Mouse (Mus musculus) embryonic facial prominence, embryonic 14.5 days (tissue): ENCODE data around the gene Lcp1. TPM values are rescaled to one million over a fixed set of nuclear protein-coding genes. Genes with fewer than 3 reads are reported as not detected.

Experiments used
- ATAC-seq: fragments of 200-750 bp; cut with Nextera tagmentation; 2 replicates; pipeline ENCODE4 v1.8.0; 2017; ENCODE audit warnings: low read depth, moderate number of reproducible peaks, moderate TSS enrichment
- DNase-seq: peaks from one replicate; pipeline ENCODE4 v3.0.0-alpha.2; 2015; ENCODE audit warnings: low spot score
- H3K27ac ChIP-seq: fragments of 300-500 bp; sonication (generic); replicated peaks from 2 replicates; pipeline ENCODE4 v1.5.1; 2014; ENCODE audit warnings: low read depth, mild to moderate bottlenecking, low read length, moderate library complexity
- H3K27me3 ChIP-seq: fragments of 300-500 bp; sonication (generic); replicated peaks from 2 replicates; pipeline ENCODE4 v1.6.1; 2014; ENCODE audit warnings: low read length; ENCODE audit not compliant: control insufficient read depth, insufficient read depth
- H3K36me3 ChIP-seq: fragments of 300-500 bp; sonication (generic); 2 replicates; pipeline ENCODE4 v1.6.1; 2014; ENCODE audit warnings: low read length, mixed read lengths; ENCODE audit not compliant: control insufficient read depth, insufficient read depth
- H3K4me1 ChIP-seq: fragments of 300-500 bp; sonication (generic); 2 replicates; pipeline ENCODE4 v1.6.1; 2014; ENCODE audit warnings: antibody characterized with exemption, low read length; ENCODE audit not compliant: control insufficient read depth, insufficient read depth
- H3K4me2 ChIP-seq: fragments of 300-500 bp; sonication (generic); 2 replicates; pipeline ENCODE4 v1.6.1; 2014; ENCODE audit warnings: low read depth, mild to moderate bottlenecking, low read length, moderate library complexity, mixed read lengths
- H3K4me3 ChIP-seq: fragments of 300-500 bp; sonication (generic); 2 replicates; pipeline ENCODE4 v1.5.1; 2014; ENCODE audit warnings: low read depth, mild to moderate bottlenecking, low read length
- H3K9ac ChIP-seq: fragments of 300-500 bp; sonication (generic); 2 replicates; pipeline ENCODE4 v1.6.1; 2014; ENCODE audit warnings: low read depth, mild to moderate bottlenecking, low read length, moderate library complexity, mixed read lengths
- H3K9me3 ChIP-seq: fragments of 300-500 bp; sonication (generic); 2 replicates; pipeline ENCODE4 v1.6.1; 2016; ENCODE audit warnings: low read length; ENCODE audit not compliant: control insufficient read depth
- WGBS: fragments of 180-500 bp; shearing (Covaris S2); extraction: QIAGEN DNeasy Blood & Tissue Kit; methylation state at CpG from one replicate; pipeline ENCODE4 v1.1.7; 2014; 5-methylcytosine and 5-hydroxymethylcytosine counted together
- polyA plus RNA-seq: library from polyadenylated mRNA; unstranded; fragments of >200 nt; fragmentation: Nextera tagmentation; extraction: Ambion mirVana; gene quantifications from 2 replicates; pipeline ENCODE4 v1.2.1, GENCODE M21; 2014

Lcp1 gene
- polyA plus RNA-seq, 1 experiment from 2014 or later, result 44.3 TPM

DNA sequence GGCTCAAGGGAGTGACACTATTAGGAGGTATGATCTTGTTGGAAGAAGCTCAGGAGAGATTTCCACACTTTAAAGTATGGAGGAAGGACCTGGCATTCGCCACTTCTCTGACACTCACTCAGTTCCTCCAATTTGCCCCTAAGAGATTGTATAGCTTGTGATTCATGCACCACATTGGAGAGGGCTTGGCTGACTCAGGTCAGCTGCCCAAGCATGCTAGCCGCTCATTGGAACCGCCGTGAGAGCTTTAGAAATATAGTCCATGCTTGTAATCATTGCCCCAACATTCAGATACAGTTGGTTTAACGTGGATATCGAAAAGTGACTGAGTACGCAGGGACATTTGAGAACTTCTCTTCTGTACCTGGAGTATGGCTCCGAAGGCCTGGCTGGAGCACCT is 104.7 kb downstream of the Lcp1 start:
- ATAC-seq (no peak), DNase-seq (no peak)
- no peaks in the 10 kb centered on the region for H3K9me3 ChIP-seq
- no peak overlapping the region for H3K27ac ChIP-seq
- H3K9ac ChIP-seq, result no peak overlapping the region
- H3K4me1 ChIP-seq, result no peaks in the 10 kb centered on the region
- H3K27me3 ChIP-seq, result no peaks in the 10 kb centered on the region
- WGBS, result 87% methylated on average over 8 of the region's 8 CpGs
- H3K4me3 ChIP-seq, result no peak overlapping the region
- H3K36me3 ChIP-seq, result no peaks in the 10 kb centered on the region
- no peak overlapping the region for H3K4me2 ChIP-seq

DNA sequence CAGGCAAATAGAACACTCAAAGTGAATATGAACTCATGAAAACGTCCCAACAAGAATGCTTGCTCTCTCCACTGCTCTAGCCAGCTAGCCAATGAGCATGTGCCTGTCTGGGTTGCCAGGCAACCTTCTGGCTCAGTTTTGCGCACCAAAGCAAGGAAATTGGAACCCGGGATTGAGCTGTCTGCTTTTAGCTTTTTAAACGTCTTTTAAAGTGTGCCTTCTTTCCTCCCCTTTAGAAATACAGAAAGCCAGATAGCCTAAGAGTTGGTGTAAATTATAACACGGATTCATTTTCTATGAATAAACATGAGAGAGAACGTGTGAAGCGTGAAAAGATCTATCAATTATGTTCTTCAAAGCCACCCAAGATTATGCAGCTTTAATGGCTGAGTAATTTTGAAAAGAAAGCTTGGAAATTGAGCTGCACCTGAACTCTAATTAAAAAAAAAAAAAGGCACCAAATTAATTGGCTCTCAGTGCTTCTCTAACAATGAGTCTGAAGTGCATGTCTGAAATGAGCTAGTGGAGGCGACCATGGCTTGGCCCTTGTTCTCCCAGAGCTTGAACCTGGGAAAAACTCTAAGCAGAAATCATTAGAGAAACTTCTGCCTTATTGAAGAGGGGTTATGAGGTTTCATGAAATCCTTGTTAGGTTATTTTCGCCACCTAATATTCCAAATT is 105.2 kb downstream of the Lcp1 start:
- Histone ChIP-seq H3K27ac (no peak overlapping the region), H3K36me3 (no peaks in the 10 kb centered on the region), H3K4me2 (no peak overlapping the region), H3K4me3 (no peak overlapping the region), H3K9me3 (no peaks in the 10 kb centered on the region), H3K27me3 (no peaks in the 10 kb centered on the region), H3K9ac (no peak overlapping the region), H3K4me1 (no peaks in the 10 kb centered on the region)
- WGBS, result 52% methylated on average over 9 of the region's 9 CpGs
- DNase-seq (peak; percentile 61), ATAC-seq (peak; percentile 72; the same call in 1 of the 2 replicates)

GRCm38 (mm10) chr14:75236636-75237003 is 105.7 kb downstream of the Lcp1 start:
- H3K4me1 ChIP-seq, result no peaks in the 10 kb centered on the region
- H3K27me3 ChIP-seq, result no peaks in the 10 kb centered on the region
- ATAC-seq, result no peak
- 76% methylated on average over 4 of the region's 4 CpGs for WGBS
- DNase-seq, result no peak
- H3K27ac ChIP-seq, result no peak overlapping the region
- H3K9me3 ChIP-seq, result no peaks in the 10 kb centered on the region
- H3K4me2 ChIP-seq, result no peak overlapping the region
- no peak overlapping the region for H3K4me3 ChIP-seq
- H3K36me3 ChIP-seq, result no peaks in the 10 kb centered on the region
- no peak overlapping the region for H3K9ac ChIP-seq

DNA sequence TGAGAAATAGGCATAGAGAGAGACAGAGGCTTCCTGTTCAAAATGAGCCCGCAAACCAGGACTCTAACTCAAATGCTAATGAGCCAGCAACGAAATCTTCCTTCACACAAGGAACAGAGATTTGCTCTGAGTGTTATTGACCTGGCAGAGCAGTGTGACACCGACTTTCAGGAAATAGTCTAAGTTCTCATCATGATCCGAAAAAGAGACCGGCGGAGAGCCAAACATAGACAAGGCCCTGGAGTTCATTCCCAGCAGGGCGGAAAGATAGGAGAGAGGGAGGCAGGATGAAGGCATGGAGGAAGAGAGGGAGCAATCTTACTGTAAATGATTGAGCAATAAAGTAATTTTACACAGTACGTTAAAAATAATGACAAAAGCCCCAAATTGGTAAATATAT is 106.2 kb downstream of the Lcp1 start:
- no peak overlapping the region for H3K4me3 ChIP-seq
- H3K9ac ChIP-seq, result no peak overlapping the region
- H3K4me1 ChIP-seq, result no peaks in the 10 kb centered on the region
- ATAC-seq (no peak), DNase-seq (no peak)
- no peaks in the 10 kb centered on the region for H3K27me3 ChIP-seq
- H3K27ac ChIP-seq, result no peak overlapping the region
- H3K4me2 ChIP-seq, result no peak overlapping the region
- WGBS, result 89% methylated on average over 8 of the region's 8 CpGs
- H3K9me3 ChIP-seq, result no peaks in the 10 kb centered on the region
- no peaks in the 10 kb centered on the region for H3K36me3 ChIP-seq

DNA sequence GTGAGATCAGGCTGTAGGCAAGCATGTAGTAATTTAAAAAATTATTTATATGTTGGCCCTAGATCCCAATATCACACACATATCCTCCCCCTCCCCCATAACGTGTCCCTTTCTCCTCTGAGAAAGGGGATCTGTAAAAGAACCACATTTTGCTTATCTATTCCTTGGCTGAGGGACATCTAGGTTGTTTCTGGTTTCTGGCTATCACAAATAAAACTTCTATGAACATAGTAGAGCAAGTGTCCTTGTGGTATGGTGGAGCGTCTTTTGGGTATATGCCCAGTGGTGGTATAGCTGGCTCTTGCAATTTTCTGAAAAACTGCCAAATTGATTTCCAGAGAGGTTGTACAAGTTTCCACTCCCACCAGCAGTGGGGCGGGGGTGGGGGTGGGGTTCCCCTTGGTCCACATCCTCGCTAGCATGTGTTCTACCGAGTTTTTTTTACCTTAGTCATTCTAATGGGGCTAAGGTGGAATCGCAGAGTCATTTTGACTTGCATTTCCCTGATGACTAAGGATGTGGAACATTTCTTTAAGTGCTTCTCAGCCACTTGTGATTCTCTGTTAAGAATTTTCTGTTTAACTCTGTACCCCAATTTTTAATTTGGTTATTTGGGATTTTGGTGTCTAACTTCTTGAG is 107.3 kb downstream of the Lcp1 start:
- Histone ChIP-seq H3K4me1 (no peaks in the 10 kb centered on the region), H3K4me3 (no peak overlapping the region), H3K4me2 (no peak overlapping the region), H3K9ac (no peak overlapping the region), H3K36me3 (no peaks in the 10 kb centered on the region), H3K27me3 (no peaks in the 10 kb centered on the region), H3K9me3 (no peaks in the 10 kb centered on the region), H3K27ac (no peak overlapping the region)
- no peak for DNase-seq
- WGBS, result 77% methylated on average over 6 of the region's 6 CpGs
- no peak for ATAC-seq

GRCm38 (mm10) chr14:75242087-75242486 is 111.2 kb downstream of the Lcp1 start, which contains the start of gene Cpb2:
Gene Cpb2, plus strand, starts transcription at chr14:75242287.
- Histone ChIP-seq H3K27me3 (no peaks in the 10 kb centered on the region), H3K27ac (no peak within 1 kb of the TSS), H3K4me1 (no peaks in the 10 kb centered on the region), H3K9ac (no peak within 1 kb of the TSS), H3K36me3 (no peaks in the 10 kb centered on the region), H3K4me2 (no peak within 1 kb of the TSS), H3K9me3 (no peaks in the 10 kb centered on the region), H3K4me3 (no peak within 1 kb of the TSS)
- DNase-seq (no peak), ATAC-seq (no peak)
- 85% methylated on average over 5 of the region's 5 CpGs for WGBS

- Histone ChIP-seq H3K4me1 (no peaks in the 10 kb centered on the region), H3K27ac (no peak overlapping the region; the same call in 1 of the 2 replicates), H3K4me2 (no peak overlapping the region), H3K9ac (no peak overlapping the region), H3K36me3 (no peaks in the 10 kb centered on the region), H3K9me3 (no peaks in the 10 kb centered on the region), H3K27me3 (no peaks in the 10 kb centered on the region), H3K4me3 (no peak overlapping the region)
- DNase-seq, result peak; percentile 20
- no peak for ATAC-seq
- WGBS, result 50% methylated on average over 11 of the region's 11 CpGs
Observed at GRCm38 (mm10) chr14:75246024-75247000, 115.4 kb downstream of the Lcp1 start.

DNA sequence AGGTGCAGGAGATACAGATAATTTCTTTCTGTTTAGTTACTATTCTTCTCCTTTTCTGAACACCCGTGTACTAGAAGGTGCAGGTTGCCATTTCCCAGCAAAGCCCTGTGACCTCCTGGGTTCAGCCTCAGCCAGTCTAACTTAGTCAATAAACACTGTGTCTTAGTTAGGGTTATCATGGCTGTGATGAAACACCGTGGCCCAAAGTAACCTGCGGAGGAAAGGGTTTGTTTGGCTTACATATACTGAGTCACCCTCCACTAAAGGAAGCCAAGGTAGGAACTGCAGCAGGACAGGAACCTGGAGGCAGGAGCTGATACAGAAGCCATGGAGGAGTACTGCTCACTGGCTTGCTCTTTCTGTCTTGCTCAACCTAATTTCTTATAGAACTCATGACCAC is 119.5 kb downstream of the Lcp1 start:
- H3K9me3 ChIP-seq, result no peaks in the 10 kb centered on the region
- H3K36me3 ChIP-seq, result no peaks in the 10 kb centered on the region
- no peak overlapping the region for H3K9ac ChIP-seq
- H3K4me1 ChIP-seq, result no peaks in the 10 kb centered on the region
- DNase-seq, result no peak
- H3K4me2 ChIP-seq, result no peak overlapping the region
- 82% methylated on average over 3 of the region's 3 CpGs for WGBS
- ATAC-seq, result no peak
- no peak overlapping the region for H3K4me3 ChIP-seq
- no peak overlapping the region for H3K27ac ChIP-seq
- H3K27me3 ChIP-seq, result no peaks in the 10 kb centered on the region
